Mouse (Mus musculus): ENCODE data around the gene Cfap52.

DNA sequence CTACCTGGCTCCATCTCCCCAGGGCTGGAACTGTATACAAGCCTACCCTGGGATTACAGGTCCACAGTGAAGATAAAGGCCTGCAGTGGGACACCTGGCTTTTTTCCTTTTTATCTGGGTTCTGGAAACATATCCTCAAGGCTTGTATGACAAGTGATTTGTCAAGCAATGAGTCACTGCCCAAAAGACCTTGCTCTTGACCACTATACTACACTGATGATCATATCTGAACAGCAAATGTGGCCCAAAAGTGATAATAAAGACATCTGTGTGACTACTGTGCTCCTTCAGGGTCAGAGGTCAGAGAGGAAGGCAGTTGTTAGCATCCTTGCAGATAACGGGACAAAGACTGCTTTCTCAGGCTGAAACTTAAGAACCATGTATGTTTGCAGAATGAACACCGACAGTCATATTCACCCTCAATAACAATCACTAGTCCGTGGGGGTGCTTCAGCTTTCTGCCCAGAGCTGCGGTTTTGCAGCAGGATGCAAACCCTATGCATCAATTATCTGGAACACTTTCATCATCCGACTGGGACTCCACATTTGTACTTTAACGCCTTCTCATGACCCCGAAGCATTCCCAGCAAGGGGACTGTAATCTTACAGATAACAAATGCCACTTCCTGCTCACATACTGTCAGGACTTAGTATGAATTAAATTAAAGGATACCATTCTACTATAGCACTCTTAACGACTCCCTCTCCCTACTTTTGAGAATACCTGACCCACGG, 45.1 kb downstream of the Cfap52 start:
- TF ChIP-seq CTCF (IDR thresholded peaks at IDR 0.05; ENCODE audit: borderline replicate concordance, extremely low read depth, insufficient read depth, insufficient read length): no peak
- TF ChIP-seq POLR2A (IDR thresholded peaks at IDR 0.05; ENCODE audit: borderline replicate concordance, extremely low read depth, insufficient read depth, insufficient read length, poor library complexity, severe bottlenecking): no peak
